Mouse (Mus musculus): ENCODE measurements around the gene Actr6. TPM values are rescaled to one million over a fixed set of nuclear protein-coding genes. Genes with fewer than 3 reads are reported as not detected.

Gene Actr6
- polyA plus RNA-seq, 1 experiment from 2014 or later = 33.2 TPM

DNA sequence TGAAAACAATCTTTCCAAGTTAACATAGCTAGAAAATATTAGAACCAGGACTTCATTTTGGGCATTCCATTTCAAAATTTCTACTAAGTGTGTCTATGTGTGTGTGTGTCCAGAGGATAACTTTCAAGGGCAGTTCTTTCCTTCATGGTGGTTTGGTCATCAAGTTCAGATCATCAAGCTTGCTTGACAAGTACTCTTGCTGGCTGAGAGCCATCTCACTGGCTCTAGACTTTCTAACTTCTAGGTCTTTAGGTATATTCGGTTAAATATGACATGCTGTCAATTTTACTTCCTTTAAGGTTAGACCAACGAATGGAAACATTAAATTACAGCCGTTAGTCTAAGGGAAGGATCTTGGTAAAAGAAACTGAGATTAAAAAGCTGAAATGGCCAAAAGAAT, 12.2 kb upstream of the Actr6 start:
- H3K4me3 ChIP-seq (ENCODE audit: low read depth, low read length) = peak overlapping the region; percentile 96
- H3K36me3 ChIP-seq (ENCODE audit: control insufficient read depth, insufficient read depth, low read length) = no peaks in the 10 kb centered on the region
- no peaks in the 10 kb centered on the region for H3K27me3 ChIP-seq (replicated peaks; ENCODE audit: control insufficient read depth, insufficient read depth, low read length)
- H3K9me3 ChIP-seq (ENCODE audit: control insufficient read depth, low read length) = no peaks in the 10 kb centered on the region
- ATAC-seq (replicated peaks; ENCODE audit: low FRiP score) (no peak), DNase-seq (ENCODE audit: low spot score) (no peak)
- H3K27ac ChIP-seq (ENCODE audit: low read depth, low read length) = no peak overlapping the region
- 20% methylated on average over 3 of the region's 3 CpGs for WGBS
- H3K4me1 ChIP-seq (replicated peaks; ENCODE audit: control insufficient read depth, insufficient read depth, low read length) = peaks cover 4% of the 10 kb centered on the region; the same call in 1 of the 2 replicates
- H3K9ac ChIP-seq (ENCODE audit: low read depth, low read length) = peak overlapping the region; percentile 91; the same call in 1 of the 2 replicates
- H3K4me2 ChIP-seq = peak overlapping the region; percentile 88

DNA sequence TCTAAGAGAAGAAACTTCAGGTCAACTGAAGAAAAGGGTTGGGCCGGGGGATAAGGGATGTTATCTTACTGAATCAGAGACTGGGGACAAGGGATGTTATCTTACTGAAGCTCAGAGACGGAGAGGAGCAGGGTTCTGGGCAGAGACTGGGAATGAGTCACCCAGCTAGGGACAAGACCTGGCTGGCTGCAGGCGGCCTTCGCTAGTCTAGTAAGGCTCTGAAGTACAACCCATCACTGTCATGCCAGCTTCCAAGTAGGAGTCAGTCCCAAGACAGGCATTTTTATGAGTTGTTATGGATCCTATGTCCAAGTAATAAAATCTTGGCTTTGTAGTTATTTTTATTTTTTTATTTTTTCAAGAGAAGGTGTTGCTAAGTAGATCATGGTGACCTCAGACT, 11.2 kb upstream of the Actr6 start:
- DNase-seq (ENCODE audit: low spot score) (no peak), ATAC-seq (replicated peaks; ENCODE audit: low FRiP score) (no peak)
- no peak overlapping the region for H3K4me2 ChIP-seq
- H3K27me3 ChIP-seq (replicated peaks; ENCODE audit: control insufficient read depth, insufficient read depth, low read length) = no peaks in the 10 kb centered on the region
- H3K36me3 ChIP-seq (ENCODE audit: control insufficient read depth, insufficient read depth, low read length) = no peaks in the 10 kb centered on the region
- peaks cover 4% of the 10 kb centered on the region; the same call in 1 of the 2 replicates for H3K4me1 ChIP-seq (replicated peaks; ENCODE audit: control insufficient read depth, insufficient read depth, low read length)
- 74% methylated on average over 4 of the region's 4 CpGs for WGBS
- H3K27ac ChIP-seq (ENCODE audit: low read depth, low read length) = no peak overlapping the region
- H3K9me3 ChIP-seq (ENCODE audit: control insufficient read depth, low read length) = no peaks in the 10 kb centered on the region
- H3K4me3 ChIP-seq (ENCODE audit: low read depth, low read length) = no peak overlapping the region
- no peak overlapping the region for H3K9ac ChIP-seq (ENCODE audit: low read depth, low read length)

DNA sequence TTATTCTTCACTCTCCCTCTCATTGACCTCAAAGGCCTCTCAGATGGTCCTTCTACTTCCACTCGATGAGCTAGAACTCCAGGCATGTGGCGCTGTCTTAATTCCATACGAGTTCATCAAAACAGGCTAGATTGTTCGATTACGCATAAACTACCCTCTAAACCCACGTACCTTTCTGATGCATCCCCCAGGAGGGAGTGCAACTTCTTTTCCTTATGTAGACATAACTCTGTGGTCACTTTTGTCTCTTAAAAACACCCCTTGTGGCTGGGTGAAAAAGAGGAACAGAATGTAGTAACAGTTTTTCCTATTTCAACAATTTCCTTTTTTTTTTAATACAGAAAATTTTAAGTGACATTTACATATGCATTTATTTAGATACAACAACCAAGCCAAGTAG, 8.9 kb upstream of the Actr6 start:
- Histone ChIP-seq H3K9me3 (ENCODE audit: control insufficient read depth, low read length) (no peaks in the 10 kb centered on the region), H3K27me3 (replicated peaks; ENCODE audit: control insufficient read depth, insufficient read depth, low read length) (no peaks in the 10 kb centered on the region), H3K36me3 (ENCODE audit: control insufficient read depth, insufficient read depth, low read length) (no peaks in the 10 kb centered on the region), H3K4me3 (ENCODE audit: low read depth, low read length) (no peak overlapping the region), H3K4me1 (replicated peaks; ENCODE audit: control insufficient read depth, insufficient read depth, low read length) (no peaks in the 10 kb centered on the region), H3K4me2 (no peak overlapping the region), H3K9ac (ENCODE audit: low read depth, low read length) (no peak overlapping the region), H3K27ac (ENCODE audit: low read depth, low read length) (no peak overlapping the region)
- 53% methylated on average over 6 of the region's 6 CpGs for WGBS
- no peak for ATAC-seq (replicated peaks; ENCODE audit: low FRiP score)
- DNase-seq (ENCODE audit: low spot score) = no peak

DNA sequence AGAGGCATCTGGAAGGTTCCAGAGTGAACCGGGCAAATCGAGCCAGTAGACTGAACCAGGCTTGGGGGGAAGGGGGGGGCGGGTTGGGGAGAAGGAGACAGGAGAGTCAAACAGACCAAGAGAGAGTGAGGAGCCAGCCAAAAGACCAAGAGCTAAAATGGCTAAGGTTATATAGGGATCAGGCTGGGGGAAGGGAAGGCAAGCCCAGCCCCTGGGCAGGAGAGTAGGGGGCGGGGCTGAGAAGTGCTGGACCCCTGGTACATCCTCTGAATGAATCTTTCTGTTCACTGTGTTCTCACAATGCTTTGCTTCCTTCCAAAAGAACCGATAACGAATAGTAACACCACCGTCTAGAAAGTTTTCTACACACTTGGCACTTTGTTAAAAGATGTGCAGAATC, 7.6 kb upstream of the Actr6 start:
- Histone ChIP-seq H3K4me1 (replicated peaks; ENCODE audit: control insufficient read depth, insufficient read depth, low read length) (no peaks in the 10 kb centered on the region), H3K9me3 (ENCODE audit: control insufficient read depth, low read length) (no peaks in the 10 kb centered on the region), H3K9ac (ENCODE audit: low read depth, low read length) (no peak overlapping the region), H3K4me3 (ENCODE audit: low read depth, low read length) (no peak overlapping the region), H3K4me2 (no peak overlapping the region), H3K36me3 (ENCODE audit: control insufficient read depth, insufficient read depth, low read length) (no peaks in the 10 kb centered on the region), H3K27me3 (replicated peaks; ENCODE audit: control insufficient read depth, insufficient read depth, low read length) (no peaks in the 10 kb centered on the region), H3K27ac (ENCODE audit: low read depth, low read length) (no peak overlapping the region)
- DNase-seq (ENCODE audit: low spot score) = no peak
- no peak for ATAC-seq (replicated peaks; ENCODE audit: low FRiP score)
- WGBS = 63% methylated on average over 6 of the region's 7 CpGs

DNA sequence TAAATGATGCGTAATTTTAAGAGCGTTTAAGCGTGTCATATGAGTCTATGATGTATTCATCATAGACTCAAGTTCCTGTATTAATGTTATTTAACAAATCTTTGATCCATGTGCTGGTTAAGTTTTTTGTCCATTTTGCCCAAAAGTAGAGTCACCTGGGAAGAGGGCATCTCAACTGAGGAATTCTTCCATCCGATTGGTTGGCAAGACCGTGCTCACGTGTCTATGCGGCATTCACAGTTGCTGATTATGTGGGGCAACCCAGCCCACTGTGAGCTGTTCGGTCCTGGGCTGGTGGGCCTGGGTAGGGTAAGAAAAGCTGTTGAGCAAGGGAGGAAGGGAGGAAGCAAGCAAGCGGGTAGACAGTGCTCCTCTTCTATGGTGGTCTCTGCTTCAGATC, 6.3 kb upstream of the Actr6 start:
- Histone ChIP-seq H3K4me1 (replicated peaks; ENCODE audit: control insufficient read depth, insufficient read depth, low read length) (no peaks in the 10 kb centered on the region), H3K4me2 (no peak overlapping the region), H3K9ac (ENCODE audit: low read depth, low read length) (no peak overlapping the region), H3K4me3 (ENCODE audit: low read depth, low read length) (no peak overlapping the region), H3K27me3 (replicated peaks; ENCODE audit: control insufficient read depth, insufficient read depth, low read length) (no peaks in the 10 kb centered on the region), H3K36me3 (ENCODE audit: control insufficient read depth, insufficient read depth, low read length) (no peaks in the 10 kb centered on the region), H3K27ac (ENCODE audit: low read depth, low read length) (no peak overlapping the region), H3K9me3 (ENCODE audit: control insufficient read depth, low read length) (no peaks in the 10 kb centered on the region)
- no peak for ATAC-seq (replicated peaks; ENCODE audit: low FRiP score)
- WGBS = 86% methylated on average over 9 of the region's 9 CpGs
- no peak for DNase-seq (ENCODE audit: low spot score)

DNA sequence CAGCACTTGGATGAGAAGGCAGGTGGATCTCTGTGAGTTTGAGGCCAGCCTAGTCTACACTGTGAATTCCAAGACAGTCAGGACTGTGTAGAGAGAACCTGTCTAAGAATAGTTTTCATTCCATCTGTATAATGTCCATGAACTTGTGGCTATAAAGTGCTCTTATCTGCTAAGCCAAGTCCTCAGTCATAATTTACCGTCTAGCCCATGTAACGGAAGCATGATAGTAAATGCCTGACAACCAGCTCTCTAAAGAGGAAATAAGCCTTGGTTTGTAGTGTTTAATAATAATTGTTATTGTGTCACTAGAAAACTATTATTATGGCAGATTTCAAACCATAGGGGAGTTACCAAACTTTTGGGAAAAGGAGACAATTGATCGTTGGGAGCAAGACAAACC, 5.8 kb upstream of the Actr6 start:
- Histone ChIP-seq H3K36me3 (ENCODE audit: control insufficient read depth, insufficient read depth, low read length) (no peaks in the 10 kb centered on the region), H3K9me3 (ENCODE audit: control insufficient read depth, low read length) (no peaks in the 10 kb centered on the region), H3K4me1 (replicated peaks; ENCODE audit: control insufficient read depth, insufficient read depth, low read length) (no peaks in the 10 kb centered on the region), H3K4me3 (ENCODE audit: low read depth, low read length) (no peak overlapping the region), H3K9ac (ENCODE audit: low read depth, low read length) (no peak overlapping the region), H3K27ac (ENCODE audit: low read depth, low read length) (no peak overlapping the region), H3K27me3 (replicated peaks; ENCODE audit: control insufficient read depth, insufficient read depth, low read length) (no peaks in the 10 kb centered on the region), H3K4me2 (no peak overlapping the region)
- DNase-seq (ENCODE audit: low spot score) = no peak
- 84% methylated on average over 3 of the region's 3 CpGs for WGBS
- ATAC-seq (replicated peaks; ENCODE audit: low FRiP score) = no peak

DNA sequence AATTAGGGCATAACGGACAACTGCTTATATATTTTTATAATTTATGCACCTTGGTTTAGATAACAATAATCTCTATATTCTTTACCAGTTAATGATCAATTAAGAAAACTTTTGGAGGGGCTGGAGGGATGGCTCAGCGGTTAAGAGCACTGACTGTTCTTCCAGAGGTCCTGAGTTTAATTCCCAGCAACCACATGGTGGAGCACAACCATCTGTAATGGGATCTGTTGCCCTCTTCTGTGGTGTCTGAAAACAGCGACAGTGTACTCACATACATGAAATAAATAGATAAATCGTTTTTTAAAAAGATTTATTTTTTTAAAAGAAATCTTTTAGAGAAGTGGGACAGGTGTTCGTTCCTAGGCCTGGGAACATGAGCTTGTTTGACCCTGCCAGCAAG, 5.0 kb upstream of the Actr6 start:
- H3K9me3 ChIP-seq (ENCODE audit: control insufficient read depth, low read length) = no peaks in the 10 kb centered on the region
- no peaks in the 10 kb centered on the region for H3K36me3 ChIP-seq (ENCODE audit: control insufficient read depth, insufficient read depth, low read length)
- 47% methylated on average over 5 of the region's 5 CpGs for WGBS
- no peak overlapping the region for H3K4me2 ChIP-seq
- H3K9ac ChIP-seq (ENCODE audit: low read depth, low read length) = no peak overlapping the region
- no peak overlapping the region for H3K4me3 ChIP-seq (ENCODE audit: low read depth, low read length)
- DNase-seq (ENCODE audit: low spot score) = no peak
- no peaks in the 10 kb centered on the region for H3K4me1 ChIP-seq (replicated peaks; ENCODE audit: control insufficient read depth, insufficient read depth, low read length)
- H3K27ac ChIP-seq (ENCODE audit: low read depth, low read length) = no peak overlapping the region
- no peak for ATAC-seq (replicated peaks; ENCODE audit: low FRiP score)
- H3K27me3 ChIP-seq (replicated peaks; ENCODE audit: control insufficient read depth, insufficient read depth, low read length) = no peaks in the 10 kb centered on the region

DNA sequence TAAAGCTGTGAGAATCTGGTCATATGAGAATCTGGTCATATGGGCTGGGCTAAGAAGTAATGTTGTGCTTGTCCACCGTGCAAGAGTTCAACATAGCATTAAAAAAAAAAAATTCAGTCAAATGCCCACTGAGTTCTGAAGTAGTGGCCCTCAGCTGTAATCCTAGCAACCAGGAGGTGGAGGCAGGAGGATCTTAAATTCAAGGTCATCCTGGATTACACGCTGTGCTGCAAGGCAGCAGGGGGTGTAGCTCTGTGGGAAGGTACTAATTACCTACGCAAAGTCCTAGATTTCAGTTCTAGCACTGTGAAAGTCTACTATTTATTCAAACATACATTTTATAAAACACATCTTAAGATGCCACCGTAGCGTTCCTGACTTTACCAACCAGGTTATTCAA, 754 bp downstream of the Actr6 start:
- Histone ChIP-seq H3K27me3 (replicated peaks; ENCODE audit: control insufficient read depth, insufficient read depth, low read length) (no peaks in the 10 kb centered on the region), H3K36me3 (ENCODE audit: control insufficient read depth, insufficient read depth, low read length) (no peaks in the 10 kb centered on the region; the same call in 1 of the 2 replicates), H3K4me2 (peak overlapping the region; percentile 61), H3K9ac (ENCODE audit: low read depth, low read length) (peak overlapping the region; percentile 66), H3K4me1 (replicated peaks; ENCODE audit: control insufficient read depth, insufficient read depth, low read length) (0 out of 2 replicates have a peak, but pooled peaks cover 3% of the 10 kb centered on the region), H3K9me3 (ENCODE audit: control insufficient read depth, low read length) (no peaks in the 10 kb centered on the region), H3K4me3 (ENCODE audit: low read depth, low read length) (peak overlapping the region; percentile 67), H3K27ac (ENCODE audit: low read depth, low read length) (no peak overlapping the region)
- DNase-seq (ENCODE audit: low spot score) = no peak
- ATAC-seq (replicated peaks; ENCODE audit: low FRiP score) = no peak
- 13% methylated on average over 5 of the region's 5 CpGs for WGBS

DNA sequence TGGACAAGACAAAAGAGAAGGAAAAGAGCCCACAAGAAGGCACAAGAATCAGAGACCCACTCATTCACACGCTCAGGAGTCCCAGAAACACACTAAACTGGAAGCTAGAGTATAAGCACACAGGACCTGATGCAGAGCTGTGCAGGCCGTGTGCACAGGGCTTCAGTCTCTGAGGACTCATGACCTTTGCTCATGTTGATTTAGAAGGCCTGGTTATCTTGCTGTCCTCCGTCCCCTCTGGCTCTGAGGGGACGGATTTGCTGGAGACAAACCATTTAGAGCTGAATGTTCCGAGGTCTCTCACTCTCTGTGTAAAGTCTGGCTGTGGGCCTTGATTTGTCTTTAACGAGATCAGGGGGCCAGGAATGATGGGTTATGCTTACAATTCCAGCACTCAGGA, 1.7 kb downstream of the Actr6 start:
- no peak overlapping the region for H3K27ac ChIP-seq (ENCODE audit: low read depth, low read length)
- H3K4me2 ChIP-seq = peak overlapping the region; percentile 61
- H3K4me3 ChIP-seq (ENCODE audit: low read depth, low read length) = no peak overlapping the region
- 80% methylated on average over 6 of the region's 6 CpGs for WGBS
- no peak for DNase-seq (ENCODE audit: low spot score)
- no peak for ATAC-seq (replicated peaks; ENCODE audit: low FRiP score)
- H3K4me1 ChIP-seq (replicated peaks; ENCODE audit: control insufficient read depth, insufficient read depth, low read length) = 0 out of 2 replicates have a peak, but pooled peaks cover 3% of the 10 kb centered on the region
- no peaks in the 10 kb centered on the region; the same call in 1 of the 2 replicates for H3K36me3 ChIP-seq (ENCODE audit: control insufficient read depth, insufficient read depth, low read length)
- no peak overlapping the region for H3K9ac ChIP-seq (ENCODE audit: low read depth, low read length)
- H3K9me3 ChIP-seq (ENCODE audit: control insufficient read depth, low read length) = no peaks in the 10 kb centered on the region
- no peaks in the 10 kb centered on the region for H3K27me3 ChIP-seq (replicated peaks; ENCODE audit: control insufficient read depth, insufficient read depth, low read length)

All from liver, embryonic 11.5 days (tissue).